Mouse (Mus musculus): ENCODE measurements around the gene Gm3336. TPM values are rescaled to one million over a fixed set of nuclear protein-coding genes. Genes with fewer than 3 reads are reported as not detected.

The Gm3336 gene
- polyA plus RNA-seq, 1 experiment from 2014 or later: 2.8 TPM

DNA sequence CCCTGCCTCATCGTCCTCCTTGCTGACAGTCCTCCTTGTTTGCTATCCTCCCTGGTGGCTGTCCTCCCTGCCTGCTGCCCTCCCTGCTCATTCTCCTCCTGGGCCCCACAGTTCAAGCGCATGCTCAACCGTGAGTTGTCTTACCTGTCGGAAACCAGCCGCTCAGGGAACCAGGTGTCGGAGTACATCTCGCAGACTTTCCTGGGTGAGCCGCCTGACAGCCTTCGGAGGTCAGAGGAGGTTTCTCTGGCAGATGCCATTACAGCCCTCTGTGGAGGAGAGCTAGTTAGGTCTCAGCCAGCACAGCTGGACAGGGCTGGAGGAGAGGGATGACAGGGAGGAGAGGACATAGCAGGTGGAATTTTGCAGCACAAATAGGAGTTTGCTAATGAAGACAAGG lies 28.3 kb downstream of the Gm3336 start:
- H3K27me3 ChIP-seq (replicated peaks; ENCODE audit: control insufficient read depth, insufficient read depth, low read length): peaks cover 38% of the 10 kb centered on the region

GRCm38 (mm10) chr8:70747211-70747890 lies 29.0 kb downstream of the Gm3336 start:
- 88% methylated on average over 18 of the region's 18 CpGs for WGBS
- no peak overlapping the region for H3K9ac ChIP-seq (ENCODE audit: low read depth, low read length)
- no peaks in the 10 kb centered on the region for H3K4me1 ChIP-seq (replicated peaks; ENCODE audit: control insufficient read depth, insufficient read depth, low read length)
- H3K36me3 ChIP-seq (ENCODE audit: control insufficient read depth, insufficient read depth): no peaks in the 10 kb centered on the region
- TF ChIP-seq CTCF (IDR thresholded peaks at IDR 0.05; ENCODE audit: low read depth): no peak
- no peaks in the 10 kb centered on the region for H3K9me3 ChIP-seq (ENCODE audit: control insufficient read depth)
- H3K4me3 ChIP-seq (ENCODE audit: low read depth, low read length): no peak overlapping the region
- H3K4me2 ChIP-seq (replicated peaks; ENCODE audit: low read depth): no peak overlapping the region
- H3K27ac ChIP-seq (ENCODE audit: low read depth, low read length): no peak overlapping the region
- H3K27me3 ChIP-seq (replicated peaks; ENCODE audit: control insufficient read depth, insufficient read depth, low read length): peaks cover 36% of the 10 kb centered on the region
- no peak for ATAC-seq

More for the DNA sequence above, 28.3 kb downstream of the Gm3336 start:
- no peak for ATAC-seq
- no peak for TF ChIP-seq CTCF (IDR thresholded peaks at IDR 0.05; ENCODE audit: low read depth)
- Histone ChIP-seq H3K27ac (ENCODE audit: low read depth, low read length) (no peak overlapping the region), H3K36me3 (ENCODE audit: control insufficient read depth, insufficient read depth) (no peaks in the 10 kb centered on the region), H3K4me3 (ENCODE audit: low read depth, low read length) (no peak overlapping the region), H3K4me1 (replicated peaks; ENCODE audit: control insufficient read depth, insufficient read depth, low read length) (no peaks in the 10 kb centered on the region), H3K4me2 (replicated peaks; ENCODE audit: low read depth) (no peak overlapping the region), H3K9ac (ENCODE audit: low read depth, low read length) (no peak overlapping the region), H3K9me3 (ENCODE audit: control insufficient read depth) (no peaks in the 10 kb centered on the region)
- WGBS: 56% methylated on average over 9 of the region's 9 CpGs

DNA sequence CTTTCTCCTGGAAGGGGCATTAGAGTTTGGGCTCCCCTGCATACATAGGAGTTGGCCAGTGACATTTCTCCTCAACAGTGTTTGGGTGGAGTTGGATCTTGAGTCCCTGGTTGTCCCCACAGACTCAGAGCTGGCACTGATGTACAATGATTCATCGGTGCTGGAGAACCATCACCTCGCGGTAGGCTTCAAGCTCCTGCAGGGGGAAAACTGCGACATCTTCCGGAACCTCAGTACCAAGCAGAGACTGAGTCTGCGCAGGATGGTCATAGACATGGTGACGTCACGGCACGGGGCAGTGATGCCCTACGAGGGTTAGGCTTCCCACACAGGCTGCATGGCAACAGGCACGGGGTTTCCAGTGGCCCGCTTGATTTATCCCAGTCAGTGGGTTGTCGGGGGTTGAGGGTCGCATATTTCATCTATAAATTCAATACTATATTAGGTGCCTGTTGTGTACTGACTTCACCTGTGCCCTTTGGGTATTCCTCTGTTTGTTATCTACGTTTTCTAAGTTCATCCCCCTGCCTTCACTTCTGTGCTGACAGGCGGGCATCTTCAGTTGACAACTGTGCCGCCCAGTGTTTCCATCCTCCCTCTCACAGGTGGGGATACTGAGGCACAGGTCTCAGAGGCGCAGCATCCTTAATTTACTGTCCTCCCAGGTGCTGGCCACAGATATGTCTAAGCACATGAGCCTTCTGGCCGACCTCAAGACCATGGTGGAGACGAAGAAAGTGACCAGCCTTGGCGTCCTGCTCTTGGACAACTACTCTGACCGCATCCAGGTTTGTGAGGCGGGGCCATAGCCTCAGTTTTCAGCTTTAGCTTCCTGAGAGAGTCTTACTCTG lies 30.1 kb downstream of the Gm3336 start:
- no peak for TF ChIP-seq CTCF (IDR thresholded peaks at IDR 0.05; ENCODE audit: low read depth)
- Histone ChIP-seq H3K27me3 (replicated peaks; ENCODE audit: control insufficient read depth, insufficient read depth, low read length) (peaks cover 25% of the 10 kb centered on the region), H3K9ac (ENCODE audit: low read depth, low read length) (no peak overlapping the region), H3K36me3 (ENCODE audit: control insufficient read depth, insufficient read depth) (no peaks in the 10 kb centered on the region), H3K4me3 (ENCODE audit: low read depth, low read length) (no peak overlapping the region), H3K27ac (ENCODE audit: low read depth, low read length) (no peak overlapping the region), H3K4me1 (replicated peaks; ENCODE audit: control insufficient read depth, insufficient read depth, low read length) (peaks cover 5% of the 10 kb centered on the region), H3K9me3 (ENCODE audit: control insufficient read depth) (no peaks in the 10 kb centered on the region), H3K4me2 (replicated peaks; ENCODE audit: low read depth) (no peak overlapping the region)
- 85% methylated on average over 23 of the region's 23 CpGs for WGBS
- ATAC-seq: no peak

DNA sequence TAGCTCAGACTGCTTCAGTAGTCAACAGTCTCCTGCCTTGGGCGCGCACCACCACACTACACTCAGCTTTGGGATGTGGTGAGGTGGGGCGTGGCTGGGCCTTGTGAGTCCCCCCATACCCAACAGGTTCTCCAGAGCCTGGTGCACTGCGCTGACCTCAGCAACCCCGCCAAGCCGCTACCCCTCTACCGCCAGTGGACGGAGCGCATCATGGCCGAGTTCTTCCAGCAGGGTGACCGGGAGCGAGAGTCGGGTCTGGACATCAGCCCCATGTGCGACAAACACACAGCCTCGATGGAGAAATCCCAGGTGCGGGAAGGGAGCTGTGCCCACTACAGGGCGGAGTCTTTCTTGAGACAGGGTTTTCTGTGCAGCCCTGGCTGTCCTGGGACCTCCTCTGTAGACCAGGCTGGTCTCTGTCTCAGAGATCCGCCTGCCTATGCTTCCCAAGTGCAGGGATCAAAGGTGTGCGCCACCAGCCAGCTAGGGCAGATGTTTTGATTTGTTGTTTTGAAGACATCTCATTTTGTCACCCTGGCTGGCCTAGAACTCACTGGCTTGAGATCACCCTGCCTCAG lies 30.8 kb downstream of the Gm3336 start:
- TF ChIP-seq CTCF (IDR thresholded peaks at IDR 0.05; ENCODE audit: low read depth): no peak
- Histone ChIP-seq H3K9me3 (ENCODE audit: control insufficient read depth) (no peaks in the 10 kb centered on the region), H3K9ac (ENCODE audit: low read depth, low read length) (no peak overlapping the region), H3K27me3 (replicated peaks; ENCODE audit: control insufficient read depth, insufficient read depth, low read length) (peaks cover 17% of the 10 kb centered on the region), H3K4me3 (ENCODE audit: low read depth, low read length) (no peak overlapping the region), H3K36me3 (ENCODE audit: control insufficient read depth, insufficient read depth) (no peaks in the 10 kb centered on the region), H3K4me1 (replicated peaks; ENCODE audit: control insufficient read depth, insufficient read depth, low read length) (peaks cover 5% of the 10 kb centered on the region), H3K27ac (ENCODE audit: low read depth, low read length) (no peak overlapping the region), H3K4me2 (replicated peaks; ENCODE audit: low read depth) (no peak overlapping the region)
- 78% methylated on average over 19 of the region's 19 CpGs for WGBS
- no peak for ATAC-seq

DNA sequence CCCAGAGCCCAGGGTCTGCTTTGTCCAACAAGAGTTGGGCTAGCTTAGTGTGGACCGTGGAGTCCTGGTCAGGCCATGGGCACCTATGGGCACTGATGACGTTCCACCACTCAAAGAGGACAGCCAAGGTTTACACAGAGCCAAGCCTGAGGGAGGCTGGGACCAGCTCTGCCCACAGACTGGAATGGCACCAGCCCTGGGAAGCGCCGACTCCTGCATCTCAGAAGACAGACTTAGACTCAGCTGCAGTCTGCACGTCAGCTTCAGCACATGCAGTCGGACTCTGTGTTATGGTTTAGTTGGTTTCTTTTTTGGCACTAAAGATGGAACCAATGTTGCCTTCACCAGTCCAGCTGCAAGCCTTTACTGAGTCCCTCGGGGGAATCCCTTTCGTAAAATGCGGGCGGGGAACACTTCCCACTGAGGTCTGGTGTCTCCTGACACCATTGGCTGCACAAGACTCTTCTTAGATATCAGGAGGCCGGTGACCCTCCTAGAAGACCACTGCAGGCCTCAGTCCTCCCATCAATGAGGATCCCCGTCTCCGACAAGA lies 31.9 kb downstream of the Gm3336 start:
- H3K4me3 ChIP-seq (ENCODE audit: low read depth, low read length): no peak overlapping the region
- no peak for ATAC-seq
- H3K4me2 ChIP-seq (replicated peaks; ENCODE audit: low read depth): no peak overlapping the region
- WGBS: 86% methylated on average over 13 of the region's 13 CpGs
- no peak for TF ChIP-seq CTCF (IDR thresholded peaks at IDR 0.05; ENCODE audit: low read depth)
- H3K36me3 ChIP-seq (ENCODE audit: control insufficient read depth, insufficient read depth): no peaks in the 10 kb centered on the region
- no peak overlapping the region for H3K9ac ChIP-seq (ENCODE audit: low read depth, low read length)
- H3K9me3 ChIP-seq (ENCODE audit: control insufficient read depth): no peaks in the 10 kb centered on the region
- no peak overlapping the region for H3K27ac ChIP-seq (ENCODE audit: low read depth, low read length)
- H3K4me1 ChIP-seq (replicated peaks; ENCODE audit: control insufficient read depth, insufficient read depth, low read length): peaks cover 5% of the 10 kb centered on the region
- peaks cover 10% of the 10 kb centered on the region; the same call in 1 of the 2 replicates for H3K27me3 ChIP-seq (replicated peaks; ENCODE audit: control insufficient read depth, insufficient read depth, low read length)
